Mouse (Mus musculus): Measurements from ENCODE around the gene Mamstr.

The Mamstr gene

DNA sequence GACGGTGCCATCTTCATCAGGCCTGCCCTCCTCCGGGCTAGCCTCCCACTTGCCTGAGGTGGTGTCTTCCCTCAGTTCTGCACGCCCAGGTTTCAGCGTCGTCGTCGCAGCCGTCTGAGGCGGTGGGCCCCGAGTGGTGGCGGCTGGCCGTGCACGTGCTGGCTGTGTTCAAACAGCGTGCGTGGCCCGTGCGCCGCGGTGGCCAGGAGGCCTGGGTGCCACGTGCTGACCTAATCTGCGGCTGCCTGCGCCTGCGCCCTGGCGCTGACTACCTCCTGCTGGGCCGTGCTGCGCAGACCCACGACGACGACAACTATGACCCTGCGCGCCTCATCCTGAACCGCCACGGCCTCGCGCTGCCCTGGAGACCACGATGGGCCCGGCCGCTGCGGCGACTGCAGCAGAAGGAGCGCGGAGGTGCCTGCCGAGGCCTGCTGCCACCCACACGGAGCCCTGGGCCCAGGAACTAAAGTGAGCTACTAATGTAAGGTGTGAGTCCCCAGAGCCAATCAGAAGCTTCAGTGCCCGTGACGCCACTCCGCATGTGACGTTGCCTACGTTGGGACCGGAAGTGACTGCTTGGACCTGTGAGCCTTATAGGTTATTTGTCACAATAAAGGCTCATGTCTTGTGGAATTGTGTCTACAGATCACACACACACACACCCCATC is 54.3 kb downstream of the Mamstr start, which contains the start of gene Sec1:
Sec1 (minus strand) TSS at position 482 of the 671 bp plus-strand sequence.
- DNase-seq (ENCODE audit: low spot score in 2 of 2), result no peak

DNA sequence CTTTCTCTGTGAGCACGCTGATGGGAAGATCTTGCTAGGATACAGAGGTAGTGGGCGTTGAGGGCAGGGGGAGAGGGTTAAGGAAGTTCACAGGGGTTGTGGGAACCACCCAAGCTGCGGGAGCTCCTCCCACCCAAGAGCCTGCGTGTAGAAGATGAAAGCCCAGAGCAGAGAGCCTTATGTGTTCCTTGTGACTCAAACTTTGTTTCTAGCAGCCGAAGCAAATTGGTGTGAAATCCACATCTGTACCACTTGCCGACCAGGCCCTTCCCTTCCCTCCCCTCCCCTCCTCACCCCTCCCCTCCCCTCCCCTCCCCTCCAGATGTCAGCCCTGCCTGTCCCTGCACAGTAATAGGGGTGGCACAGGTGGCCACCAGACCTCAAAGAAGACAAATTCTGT is 55.3 kb downstream of the Mamstr start:
- DNase-seq (ENCODE audit: low spot score in 2 of 2), result no peak
